18 mouse cellular contexts compared by ENCODE assay signal in genomic region chr7:63559679-63560078, GRCm38 (mm10).
A peak's percentile ranks its signal among the peaks of the same experiment; 100 is the strongest.
DNase-seq lines count a peak whose midpoint lies in the region; ATAC-seq lines count a peak whose summit lies in the region.
"Had no signal": no experiment of that assay in that cellular context is flagged by ENCODE, and none has a peak within 500 bp of the region (broad histone marks: within the 10 kb centered on the region; RNA-seq: fewer than 3 reads in every experiment).

No protein-coding gene starts in this region.

- ATAC-seq in frontal cortex, adult (ENCODE audit: low TSS enrichment): peak; percentile 51; the same call in 1 of the 2 replicates
- ATAC-seq: CD4-positive, CD25-positive, alpha-beta regulatory T cell, adult 4 months; forebrain, embryonic 13.5 days; forebrain, embryonic 16.5 days; hindbrain, postnatal 0 days; inflammation-experienced regulatory T-cells, adult 6 months had no signal

- DNase-seq in cerebellum, adult 9-11 months: peak; percentile 49
- no peak for DNase-seq in cerebellum, adult 8-10 months
- DNase-seq in frontal cortex, adult 2 months (ENCODE audit: extremely low spot score in 1 of 2, low spot score in 1 of 2): no peak
- peak; percentile 34 for DNase-seq in layer of hippocampus, adult 9-11 months
- no peak for DNase-seq in layer of hippocampus, postnatal 36 days
- DNase-seq: adrenal gland, adult 2 months; adrenal gland, postnatal 14 days; gastrocnemius, postnatal 25 days; heart, adult 18-20 months; heart, postnatal 10 days; heart, postnatal 36 days; kidney, adult 18-20 months had no signal

Comparison
In these comparisons a context has a peak if more than half of its experiments do, and no peak if none do; other contexts are left out.
1. DNase-seq: peak in cerebellum, adult 9-11 months (single experiment) and layer of hippocampus, adult 9-11 months (single experiment); none in cerebellum, adult 8-10 months (single experiment), frontal cortex, adult 2 months (0 of 2) and layer of hippocampus, postnatal 36 days (0 of 2).